Mouse (Mus musculus) E14TG2a.4 (cell line): ENCODE data around the gene Usp37.
A peak's percentile ranks its signal among the peaks of the same experiment; 100 is the strongest.

Source experiments
- CTCF ChIP-seq: conservative IDR thresholded peaks from 2 replicates; pipeline ENCODE4 v1.5.1; 2014; ENCODE audit warnings: low read length
- NANOG ChIP-seq: IDR thresholded peaks from 2 replicates; pipeline ENCODE4 v1.6.1; 2014; ENCODE audit warnings: borderline replicate concordance, low read length, mixed read lengths
- POU5F1 ChIP-seq: IDR thresholded peaks from 2 replicates; pipeline ENCODE4 v1.6.1; 2014; ENCODE audit warnings: low read length, borderline replicate concordance

DNA sequence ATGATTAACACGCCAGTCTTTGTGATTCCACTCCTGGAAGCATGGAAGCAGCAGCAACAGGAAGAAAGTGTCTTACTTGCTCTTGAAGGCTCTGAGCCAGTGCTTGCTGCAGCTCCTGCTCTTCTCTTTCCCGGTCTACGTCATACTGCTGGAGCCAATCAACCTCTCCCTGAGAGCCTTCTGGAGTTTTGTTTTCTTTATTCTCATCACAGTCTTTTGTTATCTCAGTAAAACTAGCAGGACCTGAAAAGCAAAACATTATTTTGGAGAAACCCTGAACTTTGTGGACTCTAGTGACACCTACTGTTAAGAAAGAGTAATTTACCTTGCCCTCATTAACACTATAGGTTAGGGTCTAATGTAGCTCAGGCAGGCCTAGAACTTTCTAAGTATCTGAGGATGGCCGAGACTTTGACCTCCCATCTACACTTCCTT lies 91.5 kb downstream of the Usp37 start:
- TF ChIP-seq NANOG (no peak), CTCF (peak; percentile 70), POU5F1 (no peak)
